Mouse (Mus musculus) liver, embryonic 13.5 days (tissue): ENCODE results near the gene Pkib. TPM values are rescaled to one million over a fixed set of nuclear protein-coding genes. Genes with fewer than 3 reads are reported as not detected.

Experiments used
- ATAC-seq: fragments of 200-750 bp; cut with Nextera tagmentation; 2 replicates; pipeline ENCODE4 v1.8.0; 2017; ENCODE audit warnings: low read depth, mild to moderate bottlenecking, moderate number of reproducible peaks, moderate library complexity
- DNase-seq: peaks from one replicate; pipeline ENCODE4 v3.0.0; 2022
- H3K27ac ChIP-seq: fragments of 300-500 bp; sonication (generic); 2 replicates; pipeline ENCODE4 v1.5.1; 2015; ENCODE audit warnings: moderate library complexity, mild to moderate bottlenecking, inconsistent platforms
- H3K27me3 ChIP-seq: fragments of 300-500 bp; sonication (generic); 2 replicates; pipeline ENCODE4 v1.6.1; 2015; ENCODE audit warnings: mild to moderate bottlenecking, inconsistent platforms
- H3K36me3 ChIP-seq: fragments of 300-500 bp; sonication (generic); 2 replicates; pipeline ENCODE4 v1.6.1; 2015; ENCODE audit warnings: mild to moderate bottlenecking, inconsistent platforms
- H3K4me1 ChIP-seq: fragments of 300-500 bp; sonication (generic); replicated peaks from 2 replicates; pipeline ENCODE4 v1.6.1; 2015; ENCODE audit warnings: inconsistent platforms
- H3K4me2 ChIP-seq: fragments of 300-500 bp; sonication (generic); 2 replicates; pipeline ENCODE4 v1.6.1; 2015; ENCODE audit warnings: inconsistent platforms, mild to moderate bottlenecking, moderate library complexity
- H3K4me3 ChIP-seq: fragments of 300-500 bp; sonication (generic); replicated peaks from 2 replicates; pipeline ENCODE4 v1.5.1; 2015; ENCODE audit warnings: mild to moderate bottlenecking, inconsistent platforms
- H3K9ac ChIP-seq: fragments of 300-500 bp; sonication (generic); 2 replicates; pipeline ENCODE4 v1.6.1; 2015; ENCODE audit warnings: mild to moderate bottlenecking, inconsistent platforms
- H3K9me3 ChIP-seq: fragments of 300-500 bp; sonication (generic); replicated peaks from 2 replicates; pipeline ENCODE4 v1.6.1; 2016; ENCODE audit warnings: inconsistent platforms
- WGBS: fragments of 180-500 bp; shearing (Covaris S2); methylation state at CpG from one replicate; pipeline ENCODE4 v1.1.7; 2015; ENCODE audit not compliant: insufficient replicate concordance; 5-methylcytosine and 5-hydroxymethylcytosine counted together
- polyA plus RNA-seq: library from polyadenylated mRNA; unstranded; fragments of >200 nt; fragmentation: Nextera tagmentation; extraction: Ambion mirVana; gene quantifications from 2 replicates; pipeline ENCODE4 v1.2.1, GENCODE M21; 2015

Pkib gene
- polyA plus RNA-seq, 1 experiment from 2014 or later = 1.8 TPM

DNA sequence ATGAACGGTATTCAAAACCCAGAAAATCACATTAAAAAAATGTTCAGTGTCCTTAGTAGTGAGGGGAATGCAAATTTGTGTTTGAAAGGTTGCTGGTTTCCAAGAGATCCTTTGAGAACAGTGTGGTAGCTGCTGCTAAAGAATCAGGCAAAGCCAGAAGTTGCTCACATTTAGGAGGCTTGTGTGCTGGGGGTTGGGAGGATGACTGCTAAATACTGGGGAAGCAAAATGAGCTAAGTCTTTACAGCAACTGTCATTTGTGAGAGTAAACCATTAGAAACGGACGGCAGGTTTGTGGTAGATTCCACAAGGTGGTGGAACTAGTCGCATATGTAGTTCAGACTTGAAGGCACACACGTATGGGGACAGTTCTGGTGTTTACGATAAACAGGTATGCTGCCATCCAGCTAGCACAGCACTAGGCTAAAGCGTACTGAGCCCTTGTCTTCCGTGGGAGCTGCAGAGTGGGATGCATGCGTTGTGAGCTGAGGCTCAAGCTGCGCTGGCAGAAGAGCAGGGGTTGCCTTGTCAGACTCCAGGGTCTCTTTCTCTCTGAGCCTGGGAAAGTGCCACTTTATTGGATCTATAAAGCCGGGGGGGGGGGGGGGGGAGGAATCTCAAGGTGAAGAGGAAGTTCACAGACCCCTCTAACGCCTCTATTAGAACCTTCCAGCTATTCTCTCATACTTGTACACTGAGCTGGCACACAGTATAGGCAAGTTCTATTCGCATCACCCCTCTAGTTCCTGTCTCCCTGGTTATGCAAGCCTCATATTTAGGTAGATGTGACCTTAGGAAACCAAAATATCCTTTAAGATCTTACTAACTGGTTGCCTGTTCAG is 151.7 kb downstream of the Pkib start:
- WGBS = 43% methylated on average over 12 of the region's 13 CpGs
- no peak overlapping the region for H3K27ac ChIP-seq
- no peak overlapping the region for H3K4me2 ChIP-seq
- H3K4me1 ChIP-seq = no peaks in the 10 kb centered on the region
- H3K4me3 ChIP-seq = no peak overlapping the region
- H3K27me3 ChIP-seq = 0 out of 2 replicates have a peak, but pooled peaks cover 9% of the 10 kb centered on the region
- H3K9me3 ChIP-seq = no peaks in the 10 kb centered on the region
- no peak overlapping the region for H3K9ac ChIP-seq
- H3K36me3 ChIP-seq = no peaks in the 10 kb centered on the region
- DNase-seq = no peak
- ATAC-seq = no peak

DNA sequence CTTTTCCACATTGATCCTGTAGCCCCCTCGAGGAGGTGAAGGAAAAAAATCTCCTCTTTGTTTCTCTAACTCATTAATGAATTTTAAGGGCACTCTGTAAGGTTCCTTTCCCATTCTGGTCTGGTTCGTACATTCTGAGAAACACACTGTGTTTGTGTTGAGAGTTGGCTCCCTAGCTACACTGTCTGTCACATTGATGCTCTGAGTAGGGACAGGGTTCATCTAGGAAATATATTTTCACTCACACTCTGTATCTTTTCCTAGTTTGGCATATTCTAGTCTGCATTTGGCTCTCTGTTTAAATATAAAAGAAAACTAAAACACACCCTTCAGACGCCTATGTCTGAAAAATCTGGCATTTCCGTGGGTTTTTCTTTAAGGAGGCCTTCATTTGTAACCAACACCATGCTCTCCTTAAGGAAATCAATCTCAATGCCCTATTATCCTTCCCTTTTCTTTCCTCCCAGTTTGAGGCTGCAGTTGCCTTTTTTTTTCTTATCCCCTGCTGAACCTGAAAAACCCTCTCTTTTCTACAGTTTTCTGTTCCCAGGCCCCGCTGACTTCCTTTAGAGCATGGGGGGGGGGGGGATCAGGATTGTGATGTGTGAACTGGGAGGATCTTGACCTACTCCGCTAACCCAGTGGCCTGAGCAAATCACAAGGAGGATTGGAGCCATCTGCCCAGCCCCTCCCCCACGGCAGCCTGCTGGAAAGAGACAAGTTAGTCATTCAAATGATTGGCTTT is 152.5 kb downstream of the Pkib start:
- Histone ChIP-seq H3K4me3 (no peak overlapping the region), H3K27me3 (0 out of 2 replicates have a peak, but pooled peaks cover 9% of the 10 kb centered on the region), H3K36me3 (no peaks in the 10 kb centered on the region), H3K4me2 (no peak overlapping the region), H3K27ac (no peak overlapping the region), H3K4me1 (no peaks in the 10 kb centered on the region), H3K9ac (no peak overlapping the region), H3K9me3 (no peaks in the 10 kb centered on the region)
- WGBS = 27% methylated on average over 7 of the region's 7 CpGs
- DNase-seq = no peak
- no peak for ATAC-seq

DNA sequence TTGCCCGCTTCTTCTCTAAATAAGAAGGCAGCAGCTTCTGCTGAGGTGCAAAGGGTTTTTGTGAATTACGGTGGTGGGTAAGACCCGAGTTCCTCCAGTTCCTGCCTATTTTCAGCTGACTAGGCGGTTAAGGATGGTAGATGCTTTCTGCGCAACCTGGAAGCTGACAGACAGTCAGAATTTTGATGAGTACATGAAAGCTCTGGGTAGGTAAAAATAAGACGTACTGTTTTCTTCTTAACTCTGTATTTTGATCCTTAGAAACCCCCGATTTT is 153.0 kb downstream of the Pkib start, which contains the start of gene Fabp7:
Gene Fabp7, plus strand, starts transcription at position 6 of the 275 bp plus-strand sequence.
- H3K4me2 ChIP-seq = no peak within 1 kb of the TSS
- no peak for ATAC-seq
- WGBS = 30% methylated on average over 7 of the region's 7 CpGs

DNA sequence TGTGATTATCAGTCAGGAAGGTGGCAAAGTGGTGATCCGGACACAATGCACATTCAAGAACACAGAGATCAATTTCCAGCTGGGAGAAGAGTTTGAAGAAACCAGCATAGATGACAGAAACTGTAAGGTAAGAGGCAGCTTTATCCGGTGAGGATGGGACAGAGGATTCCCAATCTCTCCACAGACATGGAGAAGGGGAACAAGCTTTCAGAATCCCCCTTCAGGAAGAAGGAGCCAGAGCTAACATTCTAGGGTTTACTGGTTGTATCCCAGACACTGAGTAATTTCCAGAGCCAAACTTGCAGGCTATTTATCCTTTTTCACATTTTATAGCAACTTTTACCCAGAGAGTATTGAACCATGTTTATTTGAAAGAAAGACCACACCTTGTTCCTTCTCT is 153.8 kb downstream of the Pkib start:
- DNase-seq = no peak
- H3K27ac ChIP-seq = no peak overlapping the region
- ATAC-seq = no peak
- no peak overlapping the region for H3K4me3 ChIP-seq
- H3K9me3 ChIP-seq = no peaks in the 10 kb centered on the region
- 53% methylated on average over 2 of the region's 2 CpGs for WGBS
- H3K36me3 ChIP-seq = no peaks in the 10 kb centered on the region
- no peak overlapping the region for H3K9ac ChIP-seq
- 0 out of 2 replicates have a peak, but pooled peaks cover 9% of the 10 kb centered on the region for H3K27me3 ChIP-seq
- H3K4me1 ChIP-seq = no peaks in the 10 kb centered on the region
- no peak overlapping the region for H3K4me2 ChIP-seq

More for the DNA sequence above, 153.0 kb downstream of the Pkib start, which contains the start of gene Fabp7:
- Histone ChIP-seq H3K27ac (no peak within 1 kb of the TSS), H3K4me3 (no peak within 1 kb of the TSS), H3K4me1 (no peaks in the 10 kb centered on the region), H3K9ac (no peak within 1 kb of the TSS), H3K9me3 (no peaks in the 10 kb centered on the region), H3K27me3 (0 out of 2 replicates have a peak, but pooled peaks cover 9% of the 10 kb centered on the region), H3K36me3 (no peaks in the 10 kb centered on the region)
- no peak for DNase-seq

Other genes starting within 250 kb of the Pkib start
- 9.4 and 12.2 TPM in 2 replicates for gene Hsf2, start 145.6 kb upstream of the Pkib start, polyA plus RNA-seq
- gene Serinc1, start 99.5 kb upstream of the Pkib start, polyA plus RNA-seq = 70.2 and 87.0 TPM in 2 replicates
- gene Fabp7, start 152.9 kb downstream of the Pkib start, polyA plus RNA-seq = 2.1 and 2.2 TPM in 2 replicates
- gene Smpdl3a, start 162.4 kb downstream of the Pkib start, polyA plus RNA-seq = 15.2 and 15.3 TPM in 2 replicates